In the genomic region with DNA sequence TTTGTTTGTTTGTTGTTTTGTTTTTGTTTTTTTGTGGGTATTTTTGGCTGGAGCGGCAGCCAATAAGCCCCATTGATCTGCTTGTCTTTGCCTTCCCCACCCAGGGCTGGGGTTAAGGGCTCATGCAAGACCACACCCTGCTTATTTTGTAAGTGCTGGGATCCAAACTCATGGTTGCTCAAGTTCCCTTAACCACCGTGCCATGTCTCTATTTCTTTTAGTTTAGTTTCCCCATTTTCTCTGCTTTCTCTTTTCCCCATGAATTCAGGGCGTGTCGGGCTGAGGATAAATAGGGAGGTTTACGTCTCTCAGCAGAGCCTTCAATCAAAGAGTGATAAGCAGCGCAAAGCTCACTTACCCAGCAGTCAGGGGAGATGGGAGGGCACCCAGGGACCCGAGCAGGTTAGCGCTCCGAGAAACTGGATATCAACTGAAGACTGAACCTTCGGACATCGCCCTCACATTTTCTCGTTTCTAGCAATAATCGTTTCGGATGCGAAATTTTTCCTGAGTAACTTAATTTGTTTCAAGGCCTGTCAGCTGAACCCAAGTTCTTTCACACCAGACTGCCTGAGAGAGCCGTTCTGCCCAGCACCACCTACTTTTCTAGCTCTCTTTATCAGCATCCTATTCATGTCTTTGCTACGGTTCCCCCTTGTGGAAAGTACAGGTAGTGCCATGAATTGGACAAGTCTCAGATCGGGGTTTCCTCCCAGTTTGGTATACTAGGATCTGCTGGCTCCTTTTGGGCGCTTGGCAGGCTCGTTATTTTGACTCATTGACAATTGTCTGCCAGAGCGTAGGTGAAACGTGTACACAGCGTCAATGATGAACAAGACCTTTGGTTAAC, we compare ENCODE assay signal across 8 mouse cellular contexts. TPM values are rescaled to one million over a fixed set of nuclear protein-coding genes. Genes with fewer than 3 reads are reported as not detected.
A peak's percentile ranks its signal among the peaks of the same experiment; 100 is the strongest.
DNase-seq lines count a peak whose midpoint lies in the region; ATAC-seq and TF ChIP-seq lines count a peak whose summit lies in the region.

No protein-coding gene starts in this region.

- H3K27ac ChIP-seq in hindbrain, embryonic 13.5 days = no peak overlapping the region
- H3K27ac ChIP-seq in lung, postnatal 0 days (ENCODE audit: low read length) = no peak overlapping the region

- 19% methylated on average over 23 of the region's 23 CpGs for WGBS in hindbrain, embryonic 13.5 days
- 12% methylated on average over 23 of the region's 23 CpGs for WGBS in lung, postnatal 0 days

- TF ChIP-seq CTCF in lung, postnatal 0 days (IDR thresholded peaks at IDR 0.05) = peak; percentile 94

- H3K4me1 ChIP-seq in hindbrain, embryonic 13.5 days (replicated peaks) = peaks cover 19% of the 10 kb centered on the region
- peaks cover 8% of the 10 kb centered on the region; the same call in 1 of the 2 replicates for H3K4me1 ChIP-seq in lung, postnatal 0 days (ENCODE audit: insufficient read depth, low read depth, low read length)

- DNase-seq in R1 (ENCODE audit: low read depth, low spot score) = peak; percentile 95
- peak; percentile 90 for DNase-seq in cerebellum, postnatal 14 days
- peak; percentile 58 to 84 for DNase-seq in frontal cortex, postnatal 14 days (ENCODE audit: low spot score in 2 of 2)
- DNase-seq in layer of hippocampus, postnatal 14 days (ENCODE audit: low spot score in 2 of 2) = peak; percentile 81 to 92
- DNase-seq in lung, postnatal 0 days (ENCODE audit: low spot score) = peak; percentile 94
- peak; percentile 51 for DNase-seq in ovary, postnatal 36 days (ENCODE audit: low spot score)
- DNase-seq in thymus, postnatal 36 days = peak; percentile 42 to 51

- peak; percentile 30; the same call in 1 of the 2 replicates for ATAC-seq in hindbrain, embryonic 13.5 days (ENCODE audit: low FRiP score)
- ATAC-seq in lung, postnatal 0 days = peak; percentile 65

- no peak overlapping the region for H3K4me3 ChIP-seq in hindbrain, embryonic 13.5 days
- no peak overlapping the region for H3K4me3 ChIP-seq in lung, postnatal 0 days (ENCODE audit: low read depth, low read length)

- no peaks in the 10 kb centered on the region for H3K27me3 ChIP-seq in hindbrain, embryonic 13.5 days
- no peaks in the 10 kb centered on the region for H3K27me3 ChIP-seq in lung, postnatal 0 days (replicated peaks; ENCODE audit: insufficient read depth, low read length)

- H3K36me3 ChIP-seq in hindbrain, embryonic 13.5 days = no peaks in the 10 kb centered on the region
- H3K36me3 ChIP-seq in lung, postnatal 0 days (ENCODE audit: insufficient read depth, low read length) = no peaks in the 10 kb centered on the region

- H3K9ac ChIP-seq in hindbrain, embryonic 13.5 days = no peak overlapping the region
- no peak overlapping the region for H3K9ac ChIP-seq in lung, postnatal 0 days (replicated peaks; ENCODE audit: low read depth)

- no peaks in the 10 kb centered on the region for H3K9me3 ChIP-seq in hindbrain, embryonic 13.5 days
- no peaks in the 10 kb centered on the region for H3K9me3 ChIP-seq in lung, postnatal 0 days (ENCODE audit: low read length)

- peak overlapping the region; percentile 37 for H3K4me2 ChIP-seq in hindbrain, embryonic 13.5 days
- H3K4me2 ChIP-seq in lung, postnatal 0 days (replicated peaks; ENCODE audit: low read depth, low read length) = peak overlapping the region; percentile 25

- 0 out of 2 replicates have a peak, but pooled peaks have one; percentile 16 for TF ChIP-seq EP300 in lung, postnatal 0 days (IDR thresholded peaks at IDR 0.05)

RNA-seq across cellular contexts. Expression of a gene that starts 4.7 kb away (rescaled TPM):
- polyA plus RNA-seq in hindbrain, embryonic 13.5 days (2015; fragmentation: Nextera tagmentation; extraction: Ambion mirVana) = 25.4 and 27.5 TPM in 2 replicates
- total RNA-seq in layer of hippocampus, postnatal 14 days (2021) = 10 to 100 TPM; 30.0 to 35.7 TPM
- 13.4 and 13.8 TPM in 2 replicates for polyA plus RNA-seq in lung, postnatal 0 days (2015; fragmentation: Nextera tagmentation; extraction: Ambion mirVana)

RNA-seq across cellular contexts. Expression of a gene that starts 11.3 kb away (rescaled TPM):
- polyA plus RNA-seq in hindbrain, embryonic 13.5 days (2015; fragmentation: Nextera tagmentation; extraction: Ambion mirVana) = 41.4 and 46.9 TPM in 2 replicates
- 10 to 100 TPM; 28.0 to 32.3 TPM for total RNA-seq in layer of hippocampus, postnatal 14 days (2021)
- 24.6 and 25.7 TPM in 2 replicates for polyA plus RNA-seq in lung, postnatal 0 days (2015; fragmentation: Nextera tagmentation; extraction: Ambion mirVana)

RNA-seq across cellular contexts. Expression of a gene that starts 23.2 kb away (rescaled TPM):
- polyA plus RNA-seq in hindbrain, embryonic 13.5 days (2015; fragmentation: Nextera tagmentation; extraction: Ambion mirVana) = 2.1 TPM in 1 of 2 replicates, not detected in the other
- under 1 TPM in 1 of 2 experiments, not detected in 1; 0.88 TPM for total RNA-seq in layer of hippocampus, postnatal 14 days (2021)
- 0.75 and 0.89 TPM in 2 replicates for polyA plus RNA-seq in lung, postnatal 0 days (2015; fragmentation: Nextera tagmentation; extraction: Ambion mirVana)

RNA-seq across cellular contexts. Expression of a gene that starts 30.0 kb away (rescaled TPM):
- polyA plus RNA-seq in hindbrain, embryonic 13.5 days (2015; fragmentation: Nextera tagmentation; extraction: Ambion mirVana) = 410 and 414 TPM in 2 replicates
- 100 to 1,000 TPM; 182 to 188 TPM for total RNA-seq in layer of hippocampus, postnatal 14 days (2021)
- 267 and 287 TPM in 2 replicates for polyA plus RNA-seq in lung, postnatal 0 days (2015; fragmentation: Nextera tagmentation; extraction: Ambion mirVana)
